Mouse (Mus musculus) intestine, embryonic 14.5 days (tissue): ENCODE results near the gene Cadm1. TPM values are rescaled to one million over a fixed set of nuclear protein-coding genes. Genes with fewer than 3 reads are reported as not detected.

Experiments
- ATAC-seq: fragments of 200-750 bp; cut with Nextera tagmentation; replicated peaks from 2 replicates; pipeline ENCODE4 v1.8.0; 2017; ENCODE audit warnings: low read depth, moderate number of reproducible peaks, moderate TSS enrichment, moderate library complexity; ENCODE audit not compliant: low FRiP score, low TSS enrichment
- DNase-seq: peaks from one replicate; pipeline ENCODE4 v3.0.0-alpha.2; 2018; ENCODE audit warnings: low spot score
- H3K27ac ChIP-seq: fragments of 300-500 bp; sonication (generic); 2 replicates; pipeline ENCODE4 v1.5.1; 2014; ENCODE audit warnings: low read depth, mild to moderate bottlenecking, control low read depth
- H3K27me3 ChIP-seq: fragments of 300-500 bp; sonication (generic); replicated peaks from 2 replicates; pipeline ENCODE4 v1.6.1; 2014; ENCODE audit warnings: low read length, control low read depth; ENCODE audit not compliant: control insufficient read depth, insufficient read depth
- H3K36me3 ChIP-seq: fragments of 300-500 bp; sonication (generic); 2 replicates; pipeline ENCODE4 v1.6.1; 2014; ENCODE audit warnings: low read length, control low read depth; ENCODE audit not compliant: control insufficient read depth, insufficient read depth
- H3K4me1 ChIP-seq: fragments of 300-500 bp; sonication (generic); replicated peaks from 2 replicates; pipeline ENCODE4 v1.6.1; 2014; ENCODE audit warnings: low read length, control low read depth, mixed read lengths; ENCODE audit not compliant: control insufficient read depth, insufficient read depth
- H3K4me2 ChIP-seq: fragments of 300-500 bp; sonication (generic); 2 replicates; pipeline ENCODE4 v1.6.1; 2014; ENCODE audit warnings: low read length
- H3K4me3 ChIP-seq: fragments of 300-500 bp; sonication (generic); 2 replicates; pipeline ENCODE4 v1.5.1; 2014; ENCODE audit warnings: low read depth, low read length, control low read depth, mixed read lengths
- H3K9ac ChIP-seq: fragments of 300-500 bp; sonication (generic); 2 replicates; pipeline ENCODE4 v1.6.1; 2014; ENCODE audit warnings: mild to moderate bottlenecking, low read length
- H3K9me3 ChIP-seq: fragments of 300-500 bp; sonication (generic); 2 replicates; pipeline ENCODE4 v1.6.1; 2016; ENCODE audit warnings: low read length, control low read depth; ENCODE audit not compliant: control insufficient read depth
- WGBS: fragments of 180-500 bp; shearing (Covaris S2); extraction: QIAGEN DNeasy Blood & Tissue Kit; methylation state at CpG from one replicate; pipeline ENCODE4 v1.1.7; 2014; 5-methylcytosine and 5-hydroxymethylcytosine counted together
- polyA plus RNA-seq: library from polyadenylated mRNA; unstranded; fragments of >200 nt; fragmentation: Nextera tagmentation; extraction: Ambion mirVana; gene quantifications from 2 replicates; pipeline ENCODE4 v1.2.1, GENCODE M21; 2014

Gene Cadm1
- polyA plus RNA-seq, 1 experiment from 2014 or later = 74.7 TPM

DNA sequence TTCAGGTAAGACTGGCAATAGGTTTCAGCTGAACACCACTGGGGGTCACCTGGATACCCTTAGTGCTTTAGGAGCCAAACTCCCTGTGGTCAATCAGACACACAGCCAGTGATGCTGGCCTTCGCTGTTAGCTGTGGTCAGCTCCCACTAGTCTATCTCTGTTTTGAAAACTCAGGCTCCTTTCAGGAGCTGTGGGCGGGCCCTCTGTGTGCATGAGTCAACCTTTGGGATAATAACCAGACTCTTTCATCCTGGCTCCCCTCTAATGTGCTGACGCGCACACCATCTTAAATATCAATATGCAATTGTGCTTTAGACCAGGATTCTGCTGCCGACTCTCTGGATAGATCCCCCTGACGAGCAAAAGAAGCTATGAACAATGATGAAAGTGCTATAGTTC lies 200.3 kb downstream of the Cadm1 start:
- Histone ChIP-seq H3K4me1 (peaks cover 6% of the 10 kb centered on the region), H3K36me3 (no peaks in the 10 kb centered on the region), H3K4me2 (no peak overlapping the region), H3K27me3 (no peaks in the 10 kb centered on the region), H3K9ac (no peak overlapping the region), H3K9me3 (no peaks in the 10 kb centered on the region), H3K27ac (no peak overlapping the region), H3K4me3 (no peak overlapping the region)
- no peak for DNase-seq
- 56% methylated on average over 6 of the region's 6 CpGs for WGBS
- ATAC-seq = no peak

DNA sequence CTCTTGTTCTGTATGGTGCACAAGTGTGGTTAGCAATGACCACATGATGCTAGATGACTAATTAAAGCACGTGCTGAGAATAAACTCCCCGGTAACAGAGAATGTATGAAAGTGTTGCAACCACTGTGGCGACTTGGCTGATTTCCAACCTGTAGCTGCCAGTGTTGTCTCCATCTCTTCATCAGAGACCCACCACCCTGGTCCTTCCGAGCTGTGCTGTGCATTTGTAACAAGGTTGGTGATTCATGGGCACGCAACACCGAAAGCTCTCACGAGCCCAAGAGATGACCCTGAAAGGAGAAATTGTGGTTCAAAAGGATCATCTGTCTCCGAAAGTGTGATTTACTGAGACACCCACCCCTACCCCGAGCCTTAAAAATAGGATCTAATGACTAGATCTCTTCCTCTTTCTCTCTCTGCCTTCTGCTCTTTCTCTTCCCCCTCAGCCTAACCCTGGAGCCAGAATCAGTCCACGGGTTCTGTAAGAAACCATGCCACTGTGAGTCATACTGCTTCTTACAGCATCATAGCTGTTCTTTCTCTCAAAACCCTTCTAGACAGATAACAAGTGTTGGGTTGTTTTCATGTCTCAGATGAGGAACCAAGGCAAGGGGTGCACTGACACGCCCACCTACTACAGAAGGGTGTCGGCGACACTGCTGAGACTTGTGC lies 203.9 kb downstream of the Cadm1 start:
- 87% methylated on average over 13 of the region's 13 CpGs for WGBS
- no peak for ATAC-seq
- peaks cover 3% of the 10 kb centered on the region for H3K4me1 ChIP-seq
- H3K4me2 ChIP-seq = no peak overlapping the region
- H3K27me3 ChIP-seq = no peaks in the 10 kb centered on the region
- H3K9ac ChIP-seq = no peak overlapping the region
- no peak overlapping the region for H3K4me3 ChIP-seq
- DNase-seq = no peak
- H3K36me3 ChIP-seq = no peaks in the 10 kb centered on the region
- no peaks in the 10 kb centered on the region for H3K9me3 ChIP-seq
- H3K27ac ChIP-seq = no peak overlapping the region

DNA sequence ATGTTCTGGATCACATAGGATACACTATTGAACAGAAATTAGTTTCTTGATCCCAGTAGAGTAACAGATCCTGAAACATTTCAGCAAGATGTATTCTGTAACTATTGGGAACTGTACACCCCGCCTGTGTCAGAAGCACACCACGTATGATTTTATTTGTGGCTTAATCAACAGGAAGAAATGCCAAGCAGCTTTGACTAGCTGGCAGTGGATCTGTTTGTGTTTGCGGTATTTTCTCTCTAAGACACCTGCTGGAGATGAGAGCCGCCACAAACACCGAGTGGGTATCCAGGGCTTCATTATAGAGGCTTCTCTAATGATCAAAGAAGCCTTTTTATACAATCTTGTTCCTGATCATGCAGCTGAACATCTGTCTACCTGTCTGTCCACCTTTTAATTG lies 204.9 kb downstream of the Cadm1 start:
- Histone ChIP-seq H3K27ac (no peak overlapping the region), H3K4me1 (peaks cover 6% of the 10 kb centered on the region; the same call in 1 of the 2 replicates), H3K4me3 (no peak overlapping the region), H3K9ac (no peak overlapping the region), H3K36me3 (no peaks in the 10 kb centered on the region), H3K9me3 (no peaks in the 10 kb centered on the region), H3K4me2 (no peak overlapping the region), H3K27me3 (no peaks in the 10 kb centered on the region)
- WGBS = 93% methylated on average over 5 of the region's 5 CpGs
- ATAC-seq (no peak), DNase-seq (no peak)

- Histone ChIP-seq H3K27me3 (no peaks in the 10 kb centered on the region), H3K9me3 (no peaks in the 10 kb centered on the region), H3K9ac (no peak overlapping the region), H3K36me3 (no peaks in the 10 kb centered on the region), H3K4me3 (no peak overlapping the region), H3K4me1 (peaks cover 9% of the 10 kb centered on the region; the same call in 1 of the 2 replicates), H3K27ac (no peak overlapping the region), H3K4me2 (no peak overlapping the region)
- no peak for ATAC-seq
- no peak for DNase-seq
- WGBS = 66% methylated on average over 4 of the region's 4 CpGs
Observed at GRCm38 (mm10) chr9:47738799-47739198, 208.8 kb downstream of the Cadm1 start.

DNA sequence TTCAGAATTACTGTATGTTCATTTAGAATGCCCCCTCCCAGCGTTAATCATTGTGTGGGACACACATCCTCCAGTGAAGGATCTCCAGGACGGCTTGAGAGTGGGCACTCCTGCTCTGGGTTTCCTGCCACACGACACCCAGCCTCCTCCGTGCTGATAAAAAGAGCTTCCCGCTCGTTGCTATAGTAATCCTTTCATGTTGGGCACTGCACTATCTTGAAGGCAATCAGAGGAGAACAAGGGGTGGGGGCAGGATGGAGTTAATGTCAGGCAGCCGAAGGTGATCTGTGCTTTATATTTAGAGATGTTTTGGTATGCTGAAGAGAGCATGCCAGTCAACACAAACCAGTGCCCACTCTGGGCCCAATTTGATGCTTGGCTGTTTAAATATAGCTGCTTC lies 209.3 kb downstream of the Cadm1 start:
- ATAC-seq (no peak), DNase-seq (no peak)

DNA sequence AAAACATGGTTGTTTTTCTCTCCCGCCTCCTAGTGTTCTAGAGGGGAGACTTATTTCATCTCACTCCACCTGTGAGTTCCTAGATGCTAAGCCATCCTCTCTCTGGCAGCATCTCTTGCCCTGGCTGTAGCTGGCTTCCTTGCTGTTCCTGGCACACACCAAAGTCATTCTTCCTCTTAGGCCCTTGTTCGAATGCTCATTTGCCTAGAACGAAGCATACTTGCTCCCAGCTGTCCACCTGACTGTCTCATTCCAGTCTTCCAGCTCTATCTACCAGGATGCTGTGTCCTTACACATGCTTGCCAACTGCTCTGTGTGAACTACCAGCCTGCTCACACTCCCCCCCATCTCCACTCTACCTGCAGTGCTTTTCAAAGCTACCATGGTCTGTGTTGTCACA lies 211.8 kb downstream of the Cadm1 start:
- Histone ChIP-seq H3K9me3 (no peaks in the 10 kb centered on the region), H3K27ac (no peak overlapping the region), H3K9ac (no peak overlapping the region), H3K4me3 (no peak overlapping the region), H3K27me3 (no peaks in the 10 kb centered on the region), H3K4me1 (peaks cover 9% of the 10 kb centered on the region; the same call in 1 of the 2 replicates), H3K4me2 (no peak overlapping the region), H3K36me3 (no peaks in the 10 kb centered on the region)
- no peak for DNase-seq
- 91% methylated on average over 3 of the region's 3 CpGs for WGBS
- ATAC-seq = no peak

More for the DNA sequence above, 209.3 kb downstream of the Cadm1 start:
- peaks cover 9% of the 10 kb centered on the region; the same call in 1 of the 2 replicates for H3K4me1 ChIP-seq
- no peaks in the 10 kb centered on the region for H3K27me3 ChIP-seq
- 23% methylated on average over 7 of the region's 7 CpGs for WGBS
- H3K36me3 ChIP-seq = no peaks in the 10 kb centered on the region
- H3K4me2 ChIP-seq = no peak overlapping the region
- no peaks in the 10 kb centered on the region for H3K9me3 ChIP-seq
- no peak overlapping the region for H3K27ac ChIP-seq
- H3K9ac ChIP-seq = no peak overlapping the region
- H3K4me3 ChIP-seq = no peak overlapping the region

DNA sequence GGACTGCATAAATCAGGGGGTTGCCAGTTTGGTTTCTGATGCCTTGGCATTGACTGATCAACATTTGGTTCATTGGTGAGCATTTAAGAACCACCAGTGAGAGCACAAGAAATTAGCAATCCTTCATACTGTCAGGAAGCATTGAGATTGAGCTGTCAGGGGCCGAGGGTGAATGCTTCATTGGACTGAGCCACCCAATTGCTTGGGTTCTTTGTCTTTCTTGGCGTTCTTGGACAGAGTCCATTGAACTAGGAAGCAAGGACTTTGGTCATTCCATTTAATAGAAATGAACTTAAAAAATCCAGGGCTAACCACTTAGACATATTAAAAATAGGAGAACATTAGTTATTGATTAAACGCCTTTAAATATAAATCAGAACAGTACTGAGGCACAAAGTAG lies 214.9 kb downstream of the Cadm1 start:
- WGBS = 87% methylated on average over 3 of the region's 3 CpGs

GRCm38 (mm10) chr9:47745716-47746115 lies 215.7 kb downstream of the Cadm1 start:
- ATAC-seq (no peak), DNase-seq (no peak)
- Histone ChIP-seq H3K4me1 (0 out of 2 replicates have a peak, but pooled peaks cover 5% of the 10 kb centered on the region), H3K27ac (no peak overlapping the region), H3K36me3 (no peaks in the 10 kb centered on the region), H3K9me3 (no peaks in the 10 kb centered on the region), H3K27me3 (no peaks in the 10 kb centered on the region), H3K9ac (no peak overlapping the region), H3K4me2 (no peak overlapping the region), H3K4me3 (no peak overlapping the region)
- 86% methylated on average over 7 of the region's 7 CpGs for WGBS

More for the DNA sequence above, 214.9 kb downstream of the Cadm1 start:
- no peak for ATAC-seq
- H3K36me3 ChIP-seq = no peaks in the 10 kb centered on the region
- H3K4me2 ChIP-seq = no peak overlapping the region
- H3K9me3 ChIP-seq = no peaks in the 10 kb centered on the region
- no peak overlapping the region for H3K4me3 ChIP-seq
- no peak overlapping the region for H3K27ac ChIP-seq
- no peaks in the 10 kb centered on the region for H3K27me3 ChIP-seq
- H3K4me1 ChIP-seq = 0 out of 2 replicates have a peak, but pooled peaks cover 5% of the 10 kb centered on the region
- no peak overlapping the region for H3K9ac ChIP-seq
- DNase-seq = no peak

GRCm38 (mm10) chr9:47749160-47749559 lies 219.2 kb downstream of the Cadm1 start:
- 71% methylated on average over 5 of the region's 5 CpGs for WGBS
- H3K4me2 ChIP-seq = no peak overlapping the region
- no peaks in the 10 kb centered on the region for H3K27me3 ChIP-seq
- ATAC-seq (no peak), DNase-seq (no peak)
- no peaks in the 10 kb centered on the region for H3K9me3 ChIP-seq
- no peaks in the 10 kb centered on the region for H3K36me3 ChIP-seq
- H3K4me3 ChIP-seq = no peak overlapping the region
- H3K4me1 ChIP-seq = 0 out of 2 replicates have a peak, but pooled peaks cover 3% of the 10 kb centered on the region
- H3K9ac ChIP-seq = no peak overlapping the region
- no peak overlapping the region for H3K27ac ChIP-seq
